Mouse (Mus musculus) c-Kit-negative CD71-positive TER-119-positive erythroid progenitor cells, embryonic 14.5 days (primary cell): ENCODE measurements around the gene Spam1.

Source experiments
- DNase-seq: peaks from one replicate; pipeline ENCODE4 v3.0.0-alpha.2; 2013; ENCODE audit warnings: low read depth, low spot score

The Spam1 gene

DNA sequence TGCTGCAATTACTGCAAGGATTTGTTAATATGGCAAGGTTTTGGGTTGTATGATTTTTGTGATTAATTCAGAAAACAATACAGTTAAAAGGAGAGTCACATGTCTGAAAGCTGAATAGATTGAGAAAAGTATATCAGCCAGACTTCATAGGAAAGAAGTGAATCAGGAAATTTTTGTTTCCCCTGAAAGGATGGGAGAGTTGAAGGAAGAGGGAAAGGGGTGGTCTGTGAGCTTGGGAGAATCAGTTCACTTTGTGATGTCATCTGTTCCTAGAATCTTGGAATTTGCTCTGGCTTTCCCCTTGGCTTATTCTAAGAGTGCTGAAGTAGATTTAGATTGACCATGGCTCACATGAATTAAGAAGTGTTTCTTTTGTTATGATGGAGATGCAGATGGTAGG, at the start of gene Spam1:
Spam1 (plus strand) TSS at position 301 of the 400 bp plus-strand sequence.
- no peak for DNase-seq

DNA sequence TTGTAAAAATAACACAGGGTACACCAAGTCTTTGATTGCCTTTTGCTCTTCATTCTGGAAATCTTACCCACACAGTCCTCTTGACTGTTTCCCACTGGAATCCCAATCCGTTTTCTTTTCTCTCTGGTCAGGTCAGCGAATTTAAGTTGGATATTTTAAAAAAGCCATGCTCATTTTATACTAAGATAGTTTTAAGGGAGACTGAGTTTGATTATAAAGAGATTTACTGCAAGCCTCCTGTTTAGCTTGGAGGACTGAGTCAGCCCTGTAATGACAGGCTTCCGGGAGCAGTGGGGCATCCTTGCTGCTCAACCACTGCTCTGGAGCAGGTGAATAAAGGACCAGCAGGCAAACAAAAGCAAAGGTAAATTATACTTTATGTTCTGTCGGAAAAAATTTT, 43.0 kb upstream of the Spam1 start, which contains the start of gene Hyal4:
Hyal4 (plus strand) TSS at position 301 of the 400 bp plus-strand sequence.
- no peak for DNase-seq

DNA sequence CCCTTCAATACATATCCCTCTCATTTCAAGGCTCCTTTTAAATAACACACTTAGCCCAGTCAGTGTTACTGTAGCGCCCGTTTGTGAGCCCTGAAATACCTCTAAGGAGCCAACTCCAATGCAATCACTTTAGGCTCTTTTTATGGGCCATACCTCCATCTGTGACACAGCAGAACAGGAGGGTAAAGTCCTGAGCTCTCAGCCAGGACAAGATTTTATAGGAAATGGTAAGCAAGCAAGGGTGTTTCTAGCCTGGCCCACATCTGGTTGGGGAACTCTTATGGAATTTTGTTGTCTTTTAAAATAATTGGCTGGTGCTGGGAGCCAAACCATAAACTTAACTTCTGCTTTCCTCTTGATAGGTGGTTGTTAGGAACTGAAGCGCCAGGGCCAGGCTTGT, 31.7 kb upstream of the Spam1 start:
- no peak for DNase-seq

DNA sequence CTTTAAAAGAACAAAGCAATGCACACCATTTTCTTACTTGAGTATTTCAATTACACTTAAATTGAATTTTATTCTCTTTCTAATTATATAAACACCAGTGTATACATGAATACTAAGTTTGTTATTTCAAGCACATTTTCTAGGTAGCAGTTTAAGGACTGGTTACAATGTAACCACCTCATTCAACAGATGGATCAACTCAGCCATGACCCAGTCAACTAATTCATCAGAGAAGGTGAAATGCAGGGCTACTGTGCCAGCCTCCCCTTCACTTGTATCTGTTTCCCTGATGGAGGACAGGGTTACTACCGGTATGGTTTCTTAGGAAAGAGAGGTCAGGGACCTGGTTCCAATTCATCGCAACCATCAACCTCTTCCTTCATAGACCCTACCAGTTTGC, 24.7 kb upstream of the Spam1 start:
- DNase-seq = no peak

DNA sequence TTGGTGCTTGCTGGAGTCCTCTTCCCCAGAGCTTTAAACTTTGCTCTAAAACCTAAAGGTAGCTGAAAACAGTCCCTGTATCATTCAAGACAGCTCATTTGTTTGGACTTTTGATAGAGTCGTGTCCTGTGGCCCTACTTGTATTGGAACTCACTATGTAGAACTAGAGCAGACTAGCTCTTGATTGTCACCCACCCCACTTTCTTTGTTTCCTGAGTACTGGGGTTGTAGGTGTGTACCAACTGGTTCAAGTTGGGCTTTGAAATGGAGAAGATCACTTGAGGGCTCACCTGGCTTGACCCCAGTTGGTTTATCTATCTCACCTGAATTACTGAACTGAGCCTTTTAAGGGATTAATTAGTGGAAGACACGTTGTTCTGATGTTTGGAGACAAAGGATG, 11.8 kb upstream of the Spam1 start:
- no peak for DNase-seq

DNA sequence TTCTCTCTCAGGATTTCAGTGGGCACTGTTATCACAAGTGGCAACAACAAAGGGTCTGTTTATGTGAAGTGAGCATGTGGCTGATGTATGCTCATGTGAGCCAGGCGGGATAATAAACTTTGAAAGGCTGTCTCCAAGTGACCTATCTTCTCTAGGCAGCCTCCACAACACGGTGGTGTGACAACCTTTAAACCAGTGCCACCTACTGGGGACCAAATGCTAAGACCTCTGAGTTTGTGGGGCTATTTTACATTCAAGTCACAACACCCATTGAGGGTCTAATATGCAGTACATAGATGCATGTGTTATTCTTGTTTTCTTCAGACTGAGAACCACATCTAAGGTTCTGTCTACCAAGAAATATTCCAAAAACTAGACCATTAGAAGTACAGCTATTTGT, 31.1 kb downstream of the Spam1 start:
- no peak for DNase-seq
